Mouse (Mus musculus): Measurements from ENCODE around the gene Cnp. TPM values are rescaled to one million over a fixed set of nuclear protein-coding genes. Genes with fewer than 3 reads are reported as not detected.

The Cnp gene
- polyA plus RNA-seq, 1 experiment from 2014 or later = 31.4 TPM

DNA sequence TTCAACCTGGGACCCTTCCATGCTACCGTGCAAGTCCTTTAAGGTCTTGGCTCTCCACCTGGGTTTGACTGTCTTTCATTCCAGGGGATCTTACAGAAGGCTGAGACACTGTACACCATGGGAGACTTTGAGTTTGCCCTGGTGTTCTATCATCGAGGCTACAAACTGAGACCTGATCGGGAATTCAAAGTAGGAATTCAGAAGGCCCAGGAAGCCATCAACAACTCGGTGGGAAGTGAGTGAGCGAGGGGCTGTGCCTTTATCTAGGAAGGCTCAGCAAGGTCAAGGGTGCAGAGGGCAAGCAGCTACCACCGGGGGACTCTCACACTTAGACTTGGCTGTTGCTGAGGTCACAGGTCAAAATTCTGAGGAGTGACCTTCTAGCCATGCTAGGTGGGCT is 24.6 kb upstream of the Cnp start:
- ATAC-seq (no peak), DNase-seq (ENCODE audit: low spot score) (no peak)
- TF ChIP-seq CTCF (IDR thresholded peaks at IDR 0.05) (no peak), EP300 (IDR thresholded peaks at IDR 0.05) (no peak)
- Histone ChIP-seq H3K4me2 (replicated peaks; ENCODE audit: low read depth, low read length) (no peak overlapping the region), H3K27ac (ENCODE audit: low read length) (no peak overlapping the region), H3K4me3 (ENCODE audit: low read depth, low read length) (no peak overlapping the region), H3K9ac (replicated peaks; ENCODE audit: low read depth) (no peak overlapping the region), H3K36me3 (ENCODE audit: insufficient read depth, low read length) (no peaks in the 10 kb centered on the region), H3K4me1 (ENCODE audit: insufficient read depth, low read depth, low read length) (peaks cover 3% of the 10 kb centered on the region), H3K27me3 (replicated peaks; ENCODE audit: insufficient read depth, low read length) (no peaks in the 10 kb centered on the region), H3K9me3 (ENCODE audit: low read length) (no peaks in the 10 kb centered on the region)
- 69% methylated on average over 6 of the region's 6 CpGs for WGBS

DNA sequence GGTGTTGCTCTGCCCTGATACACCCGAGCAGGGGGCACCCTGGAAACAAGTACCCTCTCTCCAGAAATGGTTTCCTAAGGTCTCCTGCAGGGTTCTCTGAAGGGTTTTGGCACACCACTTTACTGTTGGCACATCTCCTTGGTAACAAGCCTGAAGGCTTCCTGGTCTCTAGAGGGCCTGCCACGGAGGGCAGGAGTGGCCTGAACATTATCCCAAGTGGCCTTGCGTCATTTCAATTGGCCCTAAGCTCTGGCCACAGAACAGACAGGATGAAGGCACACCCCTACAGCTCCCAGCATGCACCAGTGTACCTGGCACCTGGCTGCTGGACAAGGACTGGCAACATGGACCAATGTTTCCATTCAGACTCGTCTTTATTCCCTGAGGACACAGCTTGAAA is 21.9 kb upstream of the Cnp start:
- H3K4me2 ChIP-seq (replicated peaks; ENCODE audit: low read depth, low read length) = no peak overlapping the region
- H3K4me1 ChIP-seq (ENCODE audit: insufficient read depth, low read depth, low read length) = no peaks in the 10 kb centered on the region
- no peak overlapping the region for H3K4me3 ChIP-seq (ENCODE audit: low read depth, low read length)
- H3K36me3 ChIP-seq (ENCODE audit: insufficient read depth, low read length) = no peaks in the 10 kb centered on the region
- 46% methylated on average over 4 of the region's 4 CpGs for WGBS
- H3K9ac ChIP-seq (replicated peaks; ENCODE audit: low read depth) = no peak overlapping the region
- H3K27ac ChIP-seq (ENCODE audit: low read length) = no peak overlapping the region
- DNase-seq (ENCODE audit: low spot score) (peak; percentile 88), ATAC-seq (peak; percentile 93)
- TF ChIP-seq CTCF (IDR thresholded peaks at IDR 0.05) = no peak
- no peak for TF ChIP-seq EP300 (IDR thresholded peaks at IDR 0.05)
- H3K9me3 ChIP-seq (ENCODE audit: low read length) = no peaks in the 10 kb centered on the region
- H3K27me3 ChIP-seq (replicated peaks; ENCODE audit: insufficient read depth, low read length) = no peaks in the 10 kb centered on the region

- H3K27ac ChIP-seq (ENCODE audit: low read length) = no peak overlapping the region
- no peaks in the 10 kb centered on the region for H3K36me3 ChIP-seq (ENCODE audit: insufficient read depth, low read length)
- DNase-seq (ENCODE audit: low spot score) = peak; percentile 94
- no peak overlapping the region for H3K4me3 ChIP-seq (ENCODE audit: low read depth, low read length)
- peak overlapping the region; percentile 25 for H3K4me2 ChIP-seq (replicated peaks; ENCODE audit: low read depth, low read length)
- H3K9ac ChIP-seq (replicated peaks; ENCODE audit: low read depth) = no peak overlapping the region
- ATAC-seq = peak; percentile 74
- WGBS = 13% methylated on average over 11 of the region's 11 CpGs
- no peaks in the 10 kb centered on the region for H3K27me3 ChIP-seq (replicated peaks; ENCODE audit: insufficient read depth, low read length)
- H3K4me1 ChIP-seq (ENCODE audit: insufficient read depth, low read depth, low read length) = no peaks in the 10 kb centered on the region
- no peaks in the 10 kb centered on the region for H3K9me3 ChIP-seq (ENCODE audit: low read length)
- TF ChIP-seq EP300 (IDR thresholded peaks at IDR 0.05) (no peak), CTCF (IDR thresholded peaks at IDR 0.05) (peak; percentile 89)
Observed at GRCm38 (mm10) chr11:100555583-100555982, 19.1 kb upstream of the Cnp start.

GRCm38 (mm10) chr11:100557563-100557962 is 17.1 kb upstream of the Cnp start:
- ATAC-seq (no peak), DNase-seq (ENCODE audit: low spot score) (no peak)
- no peak overlapping the region for H3K4me2 ChIP-seq (replicated peaks; ENCODE audit: low read depth, low read length)
- TF ChIP-seq CTCF (IDR thresholded peaks at IDR 0.05) (no peak), EP300 (IDR thresholded peaks at IDR 0.05) (no peak)
- no peaks in the 10 kb centered on the region for H3K9me3 ChIP-seq (ENCODE audit: low read length)
- H3K36me3 ChIP-seq (ENCODE audit: insufficient read depth, low read length) = no peaks in the 10 kb centered on the region
- no peaks in the 10 kb centered on the region for H3K4me1 ChIP-seq (ENCODE audit: insufficient read depth, low read depth, low read length)
- H3K4me3 ChIP-seq (ENCODE audit: low read depth, low read length) = no peak overlapping the region
- H3K27me3 ChIP-seq (replicated peaks; ENCODE audit: insufficient read depth, low read length) = no peaks in the 10 kb centered on the region
- WGBS = 52% methylated on average over 3 of the region's 3 CpGs
- H3K27ac ChIP-seq (ENCODE audit: low read length) = no peak overlapping the region
- no peak overlapping the region for H3K9ac ChIP-seq (replicated peaks; ENCODE audit: low read depth)

- Histone ChIP-seq H3K4me2 (replicated peaks; ENCODE audit: low read depth, low read length) (no peak overlapping the region), H3K9me3 (ENCODE audit: low read length) (no peaks in the 10 kb centered on the region), H3K27me3 (replicated peaks; ENCODE audit: insufficient read depth, low read length) (no peaks in the 10 kb centered on the region), H3K27ac (ENCODE audit: low read length) (no peak overlapping the region), H3K4me1 (ENCODE audit: insufficient read depth, low read depth, low read length) (no peaks in the 10 kb centered on the region), H3K9ac (replicated peaks; ENCODE audit: low read depth) (no peak overlapping the region), H3K36me3 (ENCODE audit: insufficient read depth, low read length) (no peaks in the 10 kb centered on the region), H3K4me3 (ENCODE audit: low read depth, low read length) (no peak overlapping the region)
- ATAC-seq (no peak), DNase-seq (ENCODE audit: low spot score) (no peak)
- TF ChIP-seq CTCF (IDR thresholded peaks at IDR 0.05) (no peak), EP300 (IDR thresholded peaks at IDR 0.05) (no peak)
- 26% methylated on average over 7 of the region's 7 CpGs for WGBS
Observed at GRCm38 (mm10) chr11:100559476-100559875, 15.2 kb upstream of the Cnp start.

- H3K27ac ChIP-seq (ENCODE audit: low read length) = no peak overlapping the region
- 57% methylated on average over 5 of the region's 5 CpGs for WGBS
- TF ChIP-seq CTCF (IDR thresholded peaks at IDR 0.05) (no peak), EP300 (IDR thresholded peaks at IDR 0.05) (no peak)
- H3K27me3 ChIP-seq (replicated peaks; ENCODE audit: insufficient read depth, low read length) = no peaks in the 10 kb centered on the region
- no peak overlapping the region for H3K9ac ChIP-seq (replicated peaks; ENCODE audit: low read depth)
- no peaks in the 10 kb centered on the region for H3K9me3 ChIP-seq (ENCODE audit: low read length)
- ATAC-seq = no peak
- H3K4me2 ChIP-seq (replicated peaks; ENCODE audit: low read depth, low read length) = no peak overlapping the region
- no peaks in the 10 kb centered on the region for H3K4me1 ChIP-seq (ENCODE audit: insufficient read depth, low read depth, low read length)
- no peak overlapping the region for H3K4me3 ChIP-seq (ENCODE audit: low read depth, low read length)
- DNase-seq (ENCODE audit: low spot score) = no peak
- no peaks in the 10 kb centered on the region for H3K36me3 ChIP-seq (ENCODE audit: insufficient read depth, low read length)
Observed at GRCm38 (mm10) chr11:100561748-100562147, 13.0 kb upstream of the Cnp start.

DNA sequence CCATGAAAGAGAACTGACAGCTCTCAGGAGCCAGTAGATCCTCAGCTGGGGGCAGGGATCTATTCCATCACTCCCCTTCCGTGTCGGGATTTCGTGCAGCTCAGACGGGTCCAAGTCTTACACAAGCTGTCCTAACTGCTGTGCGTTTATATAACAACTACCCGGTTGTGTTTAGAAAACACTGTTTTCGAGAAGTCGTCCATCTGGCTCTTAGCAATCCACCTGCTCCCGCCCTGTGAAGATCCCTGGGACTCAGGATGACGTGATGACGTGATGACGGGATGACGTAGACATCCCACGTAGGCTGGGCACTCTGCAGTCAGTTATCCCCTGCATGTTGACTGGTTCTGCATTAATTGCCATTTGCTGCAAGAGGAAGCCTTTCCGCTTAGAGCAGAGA is 10.4 kb upstream of the Cnp start:
- no peak overlapping the region for H3K4me2 ChIP-seq (replicated peaks; ENCODE audit: low read depth, low read length)
- no peaks in the 10 kb centered on the region for H3K36me3 ChIP-seq (ENCODE audit: insufficient read depth, low read length)
- ATAC-seq (no peak), DNase-seq (ENCODE audit: low spot score) (no peak)
- H3K4me3 ChIP-seq (ENCODE audit: low read depth, low read length) = no peak overlapping the region
- H3K27ac ChIP-seq (ENCODE audit: low read length) = no peak overlapping the region
- no peak for TF ChIP-seq EP300 (IDR thresholded peaks at IDR 0.05)
- no peak for TF ChIP-seq CTCF (IDR thresholded peaks at IDR 0.05)
- H3K9me3 ChIP-seq (ENCODE audit: low read length) = no peaks in the 10 kb centered on the region
- 57% methylated on average over 15 of the region's 15 CpGs for WGBS
- no peaks in the 10 kb centered on the region for H3K27me3 ChIP-seq (replicated peaks; ENCODE audit: insufficient read depth, low read length)
- H3K4me1 ChIP-seq (ENCODE audit: insufficient read depth, low read depth, low read length) = no peaks in the 10 kb centered on the region
- no peak overlapping the region for H3K9ac ChIP-seq (replicated peaks; ENCODE audit: low read depth)
